Mouse (Mus musculus) kidney, embryonic 16.5 days (tissue): ENCODE data around the gene Man2a1. TPM values are rescaled to one million over a fixed set of nuclear protein-coding genes. Genes with fewer than 3 reads are reported as not detected.
"Not testable (repeated sequence)": the region's sequence is repeated elsewhere in the genome, so short reads cannot be mapped to it uniquely, and the experiment has no call there.

Experiments
- ATAC-seq: fragments of 200-750 bp; cut with Nextera tagmentation; 2 replicates; pipeline ENCODE4 v1.8.0; 2017; ENCODE audit warnings: moderate TSS enrichment; ENCODE audit not compliant: low FRiP score, low TSS enrichment
- H3K27ac ChIP-seq: fragments of 300-500 bp; sonication (generic); 2 replicates; pipeline ENCODE4 v1.5.1; 2014; ENCODE audit warnings: low read length
- H3K27me3 ChIP-seq: fragments of 300-500 bp; sonication (generic); 2 replicates; pipeline ENCODE4 v1.6.1; 2014; ENCODE audit warnings: low read length, control low read depth, mixed read lengths; ENCODE audit not compliant: insufficient read depth
- H3K36me3 ChIP-seq: fragments of 300-500 bp; sonication (generic); 2 replicates; pipeline ENCODE4 v1.6.1; 2014; ENCODE audit warnings: low read length, control low read depth, mixed read lengths; ENCODE audit not compliant: insufficient read depth
- H3K4me1 ChIP-seq: fragments of 300-500 bp; sonication (generic); 2 replicates; pipeline ENCODE4 v1.6.1; 2014; ENCODE audit warnings: low read length, control low read depth, mixed read lengths; ENCODE audit not compliant: insufficient read depth
- H3K4me2 ChIP-seq: fragments of 300-500 bp; sonication (generic); replicated peaks from 2 replicates; pipeline ENCODE4 v1.6.1; 2014; ENCODE audit warnings: low read depth, low read length
- H3K4me3 ChIP-seq: fragments of 300-500 bp; sonication (generic); 2 replicates; pipeline ENCODE4 v1.5.1; 2014; ENCODE audit warnings: mild to moderate bottlenecking, low read length
- H3K9ac ChIP-seq: fragments of 300-500 bp; sonication (generic); replicated peaks from 2 replicates; pipeline ENCODE4 v1.6.1; 2014; ENCODE audit warnings: low read length
- H3K9me3 ChIP-seq: fragments of 300-500 bp; sonication (generic); 2 replicates; pipeline ENCODE4 v1.6.1; 2016; ENCODE audit warnings: low read length, control low read depth
- WGBS: fragments of 180-500 bp; shearing (Covaris S2); extraction: QIAGEN DNeasy Blood & Tissue Kit; methylation state at CpG from one replicate; pipeline ENCODE4 v1.1.7; 2014; 5-methylcytosine and 5-hydroxymethylcytosine counted together
- polyA plus RNA-seq: library from polyadenylated mRNA; unstranded; fragments of >200 nt; fragmentation: Nextera tagmentation; extraction: Ambion mirVana; gene quantifications from 2 replicates; pipeline ENCODE4 v1.2.1, GENCODE M21; 2015

Man2a1 gene
- polyA plus RNA-seq, 1 experiment from 2014 or later, result 7.3 TPM

GRCm38 (mm10) chr17:64753507-64753906, 153.0 kb downstream of the Man2a1 start:
- WGBS, result 90% methylated on average over 6 of the region's 6 CpGs
- ATAC-seq, result no peak

GRCm38 (mm10) chr17:64754142-64754863, 153.8 kb downstream of the Man2a1 start:
- H3K4me1 ChIP-seq, result no peaks in the 10 kb centered on the region
- no peak overlapping the region for H3K9ac ChIP-seq
- H3K4me3 ChIP-seq, result no peak overlapping the region
- ATAC-seq, result no peak
- no peaks in the 10 kb centered on the region for H3K27me3 ChIP-seq
- no peak overlapping the region for H3K4me2 ChIP-seq
- no peaks in the 10 kb centered on the region for H3K9me3 ChIP-seq
- 62% methylated on average over 9 of the region's 9 CpGs for WGBS
- H3K36me3 ChIP-seq, result peaks cover 13% of the 10 kb centered on the region
- H3K27ac ChIP-seq, result no peak overlapping the region

More at GRCm38 (mm10) chr17:64753507-64753906, 153.0 kb downstream of the Man2a1 start:
- no peak overlapping the region for H3K27ac ChIP-seq
- H3K36me3 ChIP-seq, result peaks cover 13% of the 10 kb centered on the region
- H3K9me3 ChIP-seq, result no peaks in the 10 kb centered on the region
- H3K27me3 ChIP-seq, result no peaks in the 10 kb centered on the region
- H3K4me2 ChIP-seq, result no peak overlapping the region
- H3K4me1 ChIP-seq, result no peaks in the 10 kb centered on the region
- no peak overlapping the region for H3K9ac ChIP-seq
- no peak overlapping the region for H3K4me3 ChIP-seq

- ATAC-seq, result no peak
- H3K4me3 ChIP-seq, result no peak overlapping the region
- H3K4me2 ChIP-seq, result no peak overlapping the region
- H3K36me3 ChIP-seq, result peaks cover 13% of the 10 kb centered on the region
- no peak overlapping the region for H3K27ac ChIP-seq
- no peaks in the 10 kb centered on the region for H3K9me3 ChIP-seq
- H3K27me3 ChIP-seq, result no peaks in the 10 kb centered on the region
- no peaks in the 10 kb centered on the region for H3K4me1 ChIP-seq
- no peak overlapping the region for H3K9ac ChIP-seq
- 78% methylated on average over 5 of the region's 5 CpGs for WGBS
Observed at GRCm38 (mm10) chr17:64755191-64755590, 154.7 kb downstream of the Man2a1 start.

GRCm38 (mm10) chr17:64762651-64763050, 162.1 kb downstream of the Man2a1 start:
- 75% methylated on average over 4 of the region's 4 CpGs for WGBS
- H3K9me3 ChIP-seq, H3K36me3 ChIP-seq, H3K4me3 ChIP-seq, H3K27me3 ChIP-seq, H3K9ac ChIP-seq, H3K4me1 ChIP-seq, H3K27ac ChIP-seq, ATAC-seq, H3K4me2 ChIP-seq: not testable (repeated sequence)

GRCm38 (mm10) chr17:64763491-64763890, 163.0 kb downstream of the Man2a1 start:
- Histone ChIP-seq H3K36me3 (no peaks in the 10 kb centered on the region), H3K27me3 (no peaks in the 10 kb centered on the region), H3K9me3 (peaks cover 4% of the 10 kb centered on the region; the same call in 1 of the 2 replicates), H3K4me2 (no peak overlapping the region), H3K4me1 (no peaks in the 10 kb centered on the region), H3K9ac (no peak overlapping the region), H3K27ac (no peak overlapping the region), H3K4me3 (no peak overlapping the region)
- ATAC-seq, result no peak
- WGBS, result 83% methylated on average over 4 of the region's 4 CpGs

- Histone ChIP-seq H3K4me2 (no peak overlapping the region), H3K9me3 (peaks cover 4% of the 10 kb centered on the region; the same call in 1 of the 2 replicates), H3K4me3 (no peak overlapping the region), H3K36me3 (no peaks in the 10 kb centered on the region), H3K4me1 (no peaks in the 10 kb centered on the region), H3K9ac (no peak overlapping the region), H3K27ac (no peak overlapping the region), H3K27me3 (no peaks in the 10 kb centered on the region)
- ATAC-seq, result no peak
- WGBS, result 84% methylated on average over 11 of the region's 11 CpGs
Observed at GRCm38 (mm10) chr17:64764175-64765122, 163.9 kb downstream of the Man2a1 start.

GRCm38 (mm10) chr17:64765286-64765685, 164.8 kb downstream of the Man2a1 start:
- Histone ChIP-seq H3K9me3 (peaks cover 4% of the 10 kb centered on the region; the same call in 1 of the 2 replicates), H3K4me3 (no peak overlapping the region), H3K4me1 (no peaks in the 10 kb centered on the region), H3K4me2 (no peak overlapping the region), H3K27ac (no peak overlapping the region), H3K27me3 (no peaks in the 10 kb centered on the region), H3K9ac (no peak overlapping the region), H3K36me3 (no peaks in the 10 kb centered on the region)
- WGBS, result 49% methylated on average over 9 of the region's 9 CpGs
- ATAC-seq, result no peak; the same call in 1 of the 2 replicates

GRCm38 (mm10) chr17:64766507-64766906, 166.0 kb downstream of the Man2a1 start:
- Histone ChIP-seq H3K4me1 (no peaks in the 10 kb centered on the region), H3K4me2 (no peak overlapping the region), H3K27ac (no peak overlapping the region), H3K4me3 (no peak overlapping the region), H3K9ac (no peak overlapping the region), H3K36me3 (no peaks in the 10 kb centered on the region), H3K27me3 (no peaks in the 10 kb centered on the region), H3K9me3 (peaks cover 4% of the 10 kb centered on the region; the same call in 1 of the 2 replicates)
- 66% methylated on average over 6 of the region's 6 CpGs for WGBS
- ATAC-seq, result no peak

- Histone ChIP-seq H3K4me2 (no peak overlapping the region), H3K27ac (no peak overlapping the region), H3K4me1 (no peaks in the 10 kb centered on the region), H3K9me3 (no peaks in the 10 kb centered on the region), H3K9ac (no peak overlapping the region), H3K27me3 (no peaks in the 10 kb centered on the region), H3K36me3 (no peaks in the 10 kb centered on the region), H3K4me3 (no peak overlapping the region)
- WGBS, result 83% methylated on average over 1 of the region's 1 CpGs
- no peak for ATAC-seq
Observed at GRCm38 (mm10) chr17:64770277-64770676, 169.7 kb downstream of the Man2a1 start.

GRCm38 (mm10) chr17:64772611-64773010, 172.1 kb downstream of the Man2a1 start:
- Histone ChIP-seq H3K9me3 (no peaks in the 10 kb centered on the region), H3K4me3 (no peak overlapping the region), H3K27ac (no peak overlapping the region), H3K4me1 (no peaks in the 10 kb centered on the region), H3K9ac (no peak overlapping the region), H3K36me3 (no peaks in the 10 kb centered on the region), H3K4me2 (no peak overlapping the region), H3K27me3 (no peaks in the 10 kb centered on the region)
- ATAC-seq, result no peak
